Mouse (Mus musculus) ovary, adult 10 weeks (tissue): ENCODE measurements around the gene Cd3e. TPM values are rescaled to one million over a fixed set of nuclear protein-coding genes. Genes with fewer than 3 reads are reported as not detected.

ENCODE experiments used
- polyA plus RNA-seq: library from polyadenylated mRNA; stranded (reverse); fragments of 350-450 nt; fragmentation: Illumina TruSeq; extraction: RNeasy Lipid Tissue Mini Kit (QIAGEN cat#74804); gene quantifications from one replicate; pipeline ENCODE4 v1.2.3, GENCODE M21; 2014

Gene Cd3e
- 0.80 TPM for polyA plus RNA-seq

GRCm38 (mm10) chr9:45009180-45010078 lies at the start of gene Cd3e:
Gene Cd3e (minus strand): TSS chr9:45009627.

GRCm38 (mm10) chr9:45055082-45055713 lies 45.8 kb upstream of the Cd3e start, which contains the start of gene Mpzl3:
Gene Mpzl3 (plus strand): TSS chr9:45055186.

GRCm38 (mm10) chr9:45039499-45039898 lies 30.1 kb upstream of the Cd3e start, which contains the start of gene Mpzl2:
Gene Mpzl2 (plus strand): TSS chr9:45039799.

DNA sequence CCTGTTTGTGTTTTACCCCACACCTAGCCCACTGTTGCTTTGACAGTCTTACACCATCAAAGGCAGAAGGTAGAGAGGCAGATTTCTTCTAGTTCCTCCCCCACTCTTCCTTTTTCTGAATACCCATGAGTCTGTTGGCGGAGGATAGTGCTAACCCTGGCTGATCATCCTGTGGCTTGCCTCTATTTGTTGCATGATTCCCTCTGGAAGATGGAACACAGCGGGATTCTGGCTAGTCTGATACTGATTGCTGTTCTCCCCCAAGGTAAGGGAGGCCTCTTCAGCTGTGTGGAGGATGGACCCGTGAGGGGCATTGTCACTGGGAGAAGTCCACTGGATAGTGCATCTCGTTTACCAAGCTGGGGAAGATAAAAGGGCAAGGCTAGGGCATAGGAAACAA lies 27.8 kb downstream of the Cd3e start, which contains the start of gene Cd3d:
Gene Cd3d, plus strand, starts transcription at position 111 of the 400 bp plus-strand sequence.

GRCm38 (mm10) chr9:44980242-44980641 lies 29.2 kb downstream of the Cd3e start, which contains the start of gene Cd3g:
Gene Cd3g (minus strand): TSS chr9:44980431.

GRCm38 (mm10) chr9:44965126-44965832 lies 44.1 kb downstream of the Cd3e start, which contains the start of gene Ube4a:
Gene Ube4a (minus strand): TSS chr9:44965600.

Other genes starting within 250 kb of the Cd3e start
- gene Arcn1, start 241.8 kb downstream of the Cd3e start, polyA plus RNA-seq = 372 TPM
- 29.9 TPM for gene Ift46, start 241.7 kb downstream of the Cd3e start, polyA plus RNA-seq
- 0.91 TPM for gene Tmem25, start 210.3 kb downstream of the Cd3e start, polyA plus RNA-seq
- not detected for gene Ttc36, start 206.6 kb downstream of the Cd3e start, polyA plus RNA-seq
- 41.2 TPM for gene Kmt2a, start 128.3 kb downstream of the Cd3e start, polyA plus RNA-seq
- gene Atp5l, start 88.9 kb downstream of the Cd3e start, polyA plus RNA-seq = 284 TPM
- 81.2 TPM for gene Ube4a, start 44.0 kb downstream of the Cd3e start, polyA plus RNA-seq
- 1.3 TPM for gene Cd3g, start 29.2 kb downstream of the Cd3e start, polyA plus RNA-seq
- gene Cd3d, start 27.8 kb downstream of the Cd3e start, polyA plus RNA-seq = 0.29 TPM
- 6.6 TPM for gene Mpzl2, start 30.2 kb upstream of the Cd3e start, polyA plus RNA-seq
- gene Mpzl3, start 45.6 kb upstream of the Cd3e start, polyA plus RNA-seq = 3.0 TPM
- gene Jaml, start 69.6 kb upstream of the Cd3e start, polyA plus RNA-seq = 4.1 TPM
- 1.1 TPM for gene Scn2b, start 108.2 kb upstream of the Cd3e start, polyA plus RNA-seq
- gene Scn4b, start 128.8 kb upstream of the Cd3e start, polyA plus RNA-seq = 0.40 TPM
- gene BC049352, start 172.4 kb upstream of the Cd3e start, polyA plus RNA-seq = not detected
- not detected for gene Tmprss4, start 194.5 kb upstream of the Cd3e start, polyA plus RNA-seq